Mouse (Mus musculus): ENCODE results near the gene Ubl5. TPM values are rescaled to one million over a fixed set of nuclear protein-coding genes. Genes with fewer than 3 reads are reported as not detected.
"Not testable (repeated sequence)": the region's sequence is repeated elsewhere in the genome, so short reads cannot be mapped to it uniquely, and the experiment has no call there.

Gene Ubl5
- polyA plus RNA-seq, 1 experiment from 2014 or later, result 499 TPM

DNA sequence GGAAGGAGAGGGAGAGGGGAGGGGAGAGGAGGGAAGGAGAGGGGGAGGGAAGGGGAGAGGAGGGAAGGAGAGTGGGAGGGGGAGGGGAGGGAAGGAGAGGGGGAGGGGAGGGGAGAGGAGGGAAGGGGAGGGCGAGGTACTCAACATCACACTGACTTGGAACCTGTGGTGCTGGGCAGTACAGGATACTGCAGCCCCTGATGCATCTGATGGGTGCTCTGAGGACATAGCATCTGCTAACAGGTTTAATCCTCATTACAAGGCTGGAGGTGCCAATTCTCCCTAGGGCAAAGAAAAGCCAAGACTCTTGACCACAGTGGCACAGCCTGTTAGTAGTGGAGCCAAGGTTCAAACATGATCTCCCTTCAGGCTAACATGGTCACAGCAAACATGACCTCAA is 46.7 kb downstream of the Ubl5 start:
- H3K4me3 ChIP-seq (replicated peaks), result no peak overlapping the region
- no peaks in the 10 kb centered on the region for H3K9me3 ChIP-seq
- H3K4me1 ChIP-seq, result peaks cover 18% of the 10 kb centered on the region
- no peak overlapping the region for H3K27ac ChIP-seq
- H3K36me3 ChIP-seq (replicated peaks), result no peaks in the 10 kb centered on the region
- 33% methylated on average over 1 of the region's 1 CpGs for WGBS
- H3K4me2 ChIP-seq, result no peak overlapping the region
- no peak for ATAC-seq (ENCODE audit: low FRiP score)
- peaks cover 43% of the 10 kb centered on the region for H3K27me3 ChIP-seq
- H3K9ac ChIP-seq, result no peak overlapping the region

DNA sequence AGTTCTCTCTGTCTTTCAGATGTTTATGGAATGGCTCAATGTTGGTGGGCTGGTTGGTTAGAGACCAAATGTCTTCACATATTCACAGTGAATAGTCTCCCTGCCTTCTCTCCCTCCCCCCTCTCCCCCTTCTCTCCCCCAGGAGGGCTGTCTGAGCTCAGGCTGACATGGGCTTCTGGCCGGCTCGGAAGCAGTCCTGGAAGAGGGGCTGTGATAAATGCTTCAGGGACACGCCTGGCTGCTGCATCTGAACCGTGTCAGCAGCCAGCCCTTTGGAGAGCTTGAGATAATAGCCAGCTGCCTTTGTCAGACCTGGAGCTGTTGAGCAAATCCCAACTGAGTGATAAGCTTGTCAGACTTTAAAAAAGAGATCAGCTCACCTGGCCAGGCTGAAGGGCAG is 47.2 kb downstream of the Ubl5 start:
- 0 out of 2 replicates have a peak overlapping the region, but pooled peaks have one; percentile 33 for H3K27ac ChIP-seq
- H3K36me3 ChIP-seq (replicated peaks), result no peaks in the 10 kb centered on the region
- H3K4me3 ChIP-seq (replicated peaks), result no peak overlapping the region
- no peak overlapping the region for H3K9ac ChIP-seq
- H3K4me1 ChIP-seq, result peaks cover 23% of the 10 kb centered on the region
- peaks cover 41% of the 10 kb centered on the region for H3K27me3 ChIP-seq
- H3K4me2 ChIP-seq, result no peak overlapping the region
- H3K9me3 ChIP-seq, result no peaks in the 10 kb centered on the region
- WGBS, result 1% methylated on average over 4 of the region's 4 CpGs
- ATAC-seq (ENCODE audit: low FRiP score), result 0 out of 2 replicates have a peak, but pooled peaks have one; percentile 36

DNA sequence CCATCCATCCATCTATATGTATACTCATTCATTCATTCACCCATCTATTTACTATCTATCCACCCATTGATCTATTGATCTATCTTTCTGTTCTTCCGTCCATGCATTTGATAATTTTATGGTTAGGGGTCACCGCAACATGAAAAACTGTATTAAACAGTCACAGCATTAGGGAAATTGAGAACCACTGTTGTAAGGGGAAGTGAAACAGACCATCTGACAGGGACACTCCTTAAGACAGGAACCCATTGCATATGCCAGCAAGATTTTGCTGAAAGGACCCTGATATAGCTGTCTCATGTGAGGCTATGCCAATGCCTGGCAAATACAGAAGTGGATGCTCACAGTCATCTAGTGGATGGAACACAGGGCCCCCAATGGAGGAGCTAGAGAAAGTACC is 47.8 kb downstream of the Ubl5 start:
- H3K4me2 ChIP-seq; H3K36me3 ChIP-seq (replicated peaks); H3K4me3 ChIP-seq (replicated peaks); ATAC-seq (ENCODE audit: low FRiP score); H3K27ac ChIP-seq; H3K9ac ChIP-seq; H3K9me3 ChIP-seq: not testable (repeated sequence)
- Histone ChIP-seq H3K4me1 (peaks cover 28% of the 10 kb centered on the region), H3K27me3 (peaks cover 42% of the 10 kb centered on the region)
- WGBS, result 94% methylated on average over 2 of the region's 2 CpGs

DNA sequence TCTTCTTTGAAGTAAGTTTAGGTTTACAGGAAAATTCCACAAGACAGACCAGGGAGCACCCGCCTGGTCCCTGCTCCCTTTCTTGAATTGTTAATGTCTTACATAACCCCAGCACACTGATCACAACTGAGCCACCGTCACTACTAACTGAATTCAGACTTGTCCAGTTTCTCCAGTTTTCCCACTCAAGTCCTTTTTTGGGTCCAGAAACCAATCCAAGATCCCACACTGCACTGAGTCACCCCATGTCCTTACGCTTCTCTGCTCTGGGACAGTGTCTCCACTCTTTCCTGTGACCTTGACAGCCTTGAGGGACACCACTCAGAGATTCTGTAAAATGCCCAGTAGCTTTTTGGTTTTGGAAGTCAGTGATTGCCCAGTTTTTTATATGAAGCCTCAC is 50.2 kb downstream of the Ubl5 start:
- H3K9me3 ChIP-seq, result no peaks in the 10 kb centered on the region
- ATAC-seq (ENCODE audit: low FRiP score), result no peak
- H3K9ac ChIP-seq, result no peak overlapping the region
- no peak overlapping the region for H3K4me3 ChIP-seq (replicated peaks)
- no peaks in the 10 kb centered on the region for H3K36me3 ChIP-seq (replicated peaks)
- H3K27ac ChIP-seq, result no peak overlapping the region
- H3K4me2 ChIP-seq, result no peak overlapping the region
- H3K4me1 ChIP-seq, result peaks cover 49% of the 10 kb centered on the region
- WGBS, result 90% methylated on average over 3 of the region's 3 CpGs
- peaks cover 32% of the 10 kb centered on the region for H3K27me3 ChIP-seq

DNA sequence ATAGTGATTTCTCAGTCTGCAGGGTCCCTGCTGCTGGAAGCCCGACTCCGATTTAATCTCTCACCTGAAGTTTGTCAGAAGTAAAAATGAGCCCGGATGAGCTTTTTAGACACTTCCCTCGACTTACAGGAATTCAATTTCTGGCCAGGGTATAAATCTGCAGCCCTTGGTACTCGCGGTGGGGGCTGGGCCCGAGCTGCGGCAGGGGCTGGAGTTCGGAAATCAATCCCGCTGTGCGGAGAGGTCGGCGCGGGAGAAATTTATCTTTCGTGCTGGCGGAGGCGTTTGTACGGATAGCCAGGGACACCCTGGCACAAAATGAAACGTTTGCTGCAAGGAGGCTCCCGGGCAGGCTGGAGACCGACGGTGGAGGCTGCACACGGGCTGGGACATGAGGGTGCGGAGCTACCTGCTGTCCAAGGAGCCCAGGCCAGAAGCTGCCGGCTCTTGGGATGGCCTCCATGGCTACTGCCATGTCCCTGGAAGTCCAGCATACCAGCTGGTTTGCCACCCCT is 52.1 kb downstream of the Ubl5 start:
- peak overlapping the region; percentile 53 for H3K4me2 ChIP-seq
- H3K27ac ChIP-seq, result peak overlapping the region; percentile 36; the same call in 1 of the 2 replicates
- peaks cover 27% of the 10 kb centered on the region for H3K27me3 ChIP-seq
- no peaks in the 10 kb centered on the region for H3K36me3 ChIP-seq (replicated peaks)
- peak overlapping the region; percentile 26 for H3K4me3 ChIP-seq (replicated peaks)
- 3% methylated on average over 25 of the region's 25 CpGs for WGBS
- ATAC-seq (ENCODE audit: low FRiP score), result no peak
- H3K4me1 ChIP-seq, result peaks cover 48% of the 10 kb centered on the region
- H3K9ac ChIP-seq, result peak overlapping the region; percentile 45
- no peaks in the 10 kb centered on the region for H3K9me3 ChIP-seq

DNA sequence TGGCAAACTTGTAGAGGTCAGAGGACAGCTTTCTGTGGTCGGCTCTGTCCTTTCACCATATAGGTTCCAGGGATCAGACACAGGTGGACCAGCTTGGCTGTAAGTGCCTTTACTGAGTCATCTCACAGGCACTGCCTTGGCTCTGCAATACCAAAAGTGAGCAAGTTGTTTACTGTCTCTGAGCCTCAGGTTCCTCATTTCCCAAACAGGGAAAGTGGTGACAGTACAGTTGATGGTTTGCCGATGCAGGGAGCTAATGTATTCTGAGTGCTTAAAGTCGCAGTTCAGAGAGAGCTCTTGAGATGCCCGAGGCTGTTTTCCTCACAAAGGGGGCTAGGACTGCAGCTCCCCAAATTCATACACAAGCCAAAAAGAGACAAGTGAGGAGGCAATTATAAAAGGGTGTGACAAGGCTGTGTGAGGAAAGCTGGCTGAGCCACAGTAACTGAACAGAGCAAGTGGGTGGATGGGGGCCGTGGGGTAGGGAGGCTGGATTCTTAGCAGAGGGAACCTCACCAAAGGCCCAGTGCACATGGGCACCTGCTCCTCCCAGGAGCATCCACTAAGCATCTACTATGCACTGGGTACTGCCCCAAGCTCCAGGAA is 53.5 kb downstream of the Ubl5 start:
- no peaks in the 10 kb centered on the region for H3K9me3 ChIP-seq
- H3K9ac ChIP-seq, result no peak overlapping the region
- WGBS, result 40% methylated on average over 5 of the region's 5 CpGs
- peaks cover 43% of the 10 kb centered on the region for H3K4me1 ChIP-seq
- H3K27me3 ChIP-seq, result peaks cover 22% of the 10 kb centered on the region
- no peak overlapping the region for H3K4me3 ChIP-seq (replicated peaks)
- peak overlapping the region; percentile 42; the same call in 1 of the 2 replicates for H3K27ac ChIP-seq
- H3K4me2 ChIP-seq, result no peak overlapping the region
- ATAC-seq (ENCODE audit: low FRiP score), result no peak
- H3K36me3 ChIP-seq (replicated peaks), result no peaks in the 10 kb centered on the region

Other genes with a start within 250 kb of the Ubl5 start
- gene Zfp26, start 182.7 kb upstream of the Ubl5 start, polyA plus RNA-seq (2016; fragmentation: Nextera tagmentation; extraction: Ambion mirVana), result 32.1 and 36.5 TPM in 2 replicates
- gene Zfp426, start 150.1 kb upstream of the Ubl5 start, polyA plus RNA-seq (2016; fragmentation: Nextera tagmentation; extraction: Ambion mirVana), result 29.1 and 32.5 TPM in 2 replicates
- gene Zfp266, start 121.5 kb upstream of the Ubl5 start, polyA plus RNA-seq (2016; fragmentation: Nextera tagmentation; extraction: Ambion mirVana), result 160 and 165 TPM in 2 replicates
- gene Zfp846, start 61.6 kb upstream of the Ubl5 start, polyA plus RNA-seq (2016; fragmentation: Nextera tagmentation; extraction: Ambion mirVana), result 28.2 and 30.5 TPM in 2 replicates
- 16.2 and 16.4 TPM in 2 replicates for gene Fbxl12, start 1.9 kb downstream of the Ubl5 start, polyA plus RNA-seq (2016; fragmentation: Nextera tagmentation; extraction: Ambion mirVana)
- 53.9 and 56.2 TPM in 2 replicates for gene Pin1, start 9.2 kb downstream of the Ubl5 start, polyA plus RNA-seq (2016; fragmentation: Nextera tagmentation; extraction: Ambion mirVana)
- gene Olfm2, start 103.5 kb downstream of the Ubl5 start, polyA plus RNA-seq (2016; fragmentation: Nextera tagmentation; extraction: Ambion mirVana), result 35.2 and 36.4 TPM in 2 replicates
- gene Col5a3, start 172.2 kb downstream of the Ubl5 start, polyA plus RNA-seq (2016; fragmentation: Nextera tagmentation; extraction: Ambion mirVana), result 0.29 and 0.55 TPM in 2 replicates
- not detected in 2 replicates for gene Rdh8, start 175.6 kb downstream of the Ubl5 start, polyA plus RNA-seq (2016; fragmentation: Nextera tagmentation; extraction: Ambion mirVana)
- gene A230050P20Rik, start 225.8 kb downstream of the Ubl5 start, polyA plus RNA-seq (2016; fragmentation: Nextera tagmentation; extraction: Ambion mirVana), result 1.4 and 1.5 TPM in 2 replicates
- gene Angptl6, start 236.8 kb downstream of the Ubl5 start, polyA plus RNA-seq (2016; fragmentation: Nextera tagmentation; extraction: Ambion mirVana), result 6.0 and 6.2 TPM in 2 replicates
- 63.2 and 66.9 TPM in 2 replicates for gene Ppan, start 245.3 kb downstream of the Ubl5 start, polyA plus RNA-seq (2016; fragmentation: Nextera tagmentation; extraction: Ambion mirVana)

All from forebrain, embryonic 12.5 days (tissue).